Mouse (Mus musculus): ENCODE measurements at regions not wholly inside any gene's neighbourhood (a gene's known extent, or its start where the extent isn't known, plus 50 kb on each side); places are given as distances from the start of the nearest gene placed in this dataset.

DNA sequence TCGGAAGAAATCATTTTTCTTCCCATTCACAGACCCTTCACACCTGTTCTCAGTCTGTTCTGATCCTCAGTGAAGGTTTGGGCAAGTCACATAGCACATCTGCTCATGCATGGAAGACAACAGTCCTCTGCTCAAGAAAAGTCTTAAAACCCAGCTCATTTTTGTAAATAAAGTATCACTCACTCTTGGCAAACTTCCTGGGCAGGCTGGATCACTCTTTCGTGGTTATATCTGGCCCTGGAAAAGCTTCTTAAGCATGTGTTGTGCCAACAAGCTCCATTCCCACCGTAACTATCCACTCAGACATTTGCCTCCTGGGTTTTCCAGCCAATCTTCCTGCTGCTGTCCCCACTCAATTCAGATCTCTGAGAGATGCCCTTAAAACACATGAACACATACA, 103.2 kb upstream of the Cep85l start:
- H3K9ac ChIP-seq, result no peak overlapping the region
- H3K4me1 ChIP-seq (replicated peaks), result no peaks in the 10 kb centered on the region
- no peaks in the 10 kb centered on the region for H3K36me3 ChIP-seq (replicated peaks)
- no peak overlapping the region for H3K4me2 ChIP-seq
- ATAC-seq (ENCODE audit: insufficient read depth), result no peak
- WGBS (ENCODE audit: insufficient replicate concordance), result 54% methylated on average over 3 of the region's 3 CpGs
- no peaks in the 10 kb centered on the region for H3K9me3 ChIP-seq (replicated peaks)
- H3K4me3 ChIP-seq (replicated peaks), result no peak overlapping the region
- no peak overlapping the region for H3K27ac ChIP-seq (replicated peaks)
- H3K27me3 ChIP-seq, result no peaks in the 10 kb centered on the region

DNA sequence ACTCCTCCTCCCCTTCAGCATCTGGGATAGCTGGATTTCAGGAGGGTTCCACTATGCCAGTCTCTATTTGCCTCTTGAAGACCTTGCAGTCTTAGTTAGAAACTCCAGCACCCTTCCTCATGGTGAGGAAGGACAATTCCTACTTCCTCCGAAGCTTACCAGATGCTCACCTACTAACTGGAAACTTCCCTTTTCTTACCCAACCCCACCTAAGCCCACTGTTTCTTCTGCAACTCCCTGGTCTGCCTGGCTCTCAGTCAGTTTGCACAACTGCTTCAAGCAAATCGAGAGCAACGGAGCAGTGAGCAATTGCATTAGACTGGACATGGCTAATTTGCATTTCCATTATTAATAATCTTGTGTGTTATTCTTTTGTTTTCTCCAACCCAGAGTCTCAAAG, 90.5 kb upstream of the Cep85l start:
- no peaks in the 10 kb centered on the region for H3K27me3 ChIP-seq
- no peaks in the 10 kb centered on the region for H3K4me1 ChIP-seq (replicated peaks)
- no peak overlapping the region for H3K4me3 ChIP-seq (replicated peaks)
- no peaks in the 10 kb centered on the region; the same call in 1 of the 2 replicates for H3K9me3 ChIP-seq (replicated peaks)
- H3K36me3 ChIP-seq (replicated peaks), result no peaks in the 10 kb centered on the region
- no peak for ATAC-seq (ENCODE audit: insufficient read depth)
- WGBS (ENCODE audit: insufficient replicate concordance), result 65% methylated on average over 3 of the region's 3 CpGs
- no peak overlapping the region for H3K4me2 ChIP-seq
- H3K9ac ChIP-seq, result no peak overlapping the region
- no peak overlapping the region for H3K27ac ChIP-seq (replicated peaks)

DNA sequence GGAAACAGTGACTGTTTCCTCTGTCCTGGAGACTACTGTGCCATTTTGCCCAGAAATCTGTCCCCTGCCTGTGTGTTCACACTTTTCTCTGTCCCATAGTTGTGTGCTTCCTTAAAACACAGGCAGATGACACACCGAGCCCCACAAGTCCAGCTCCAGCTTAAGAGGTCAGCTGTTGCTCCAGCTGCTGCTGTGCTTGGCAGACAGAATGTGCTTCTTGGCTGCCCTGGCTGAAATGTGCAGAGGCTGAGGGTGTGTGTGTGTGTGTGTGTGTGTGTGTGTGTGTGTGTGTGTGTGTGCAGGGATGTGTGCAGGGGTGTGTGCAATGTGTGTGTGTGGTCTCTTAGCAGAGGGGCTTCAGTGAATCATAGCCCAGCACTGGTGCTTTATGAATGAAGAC, 89.9 kb upstream of the Cep85l start:
- H3K4me1 ChIP-seq (replicated peaks), result no peaks in the 10 kb centered on the region
- no peak overlapping the region for H3K9ac ChIP-seq
- H3K4me2 ChIP-seq, result no peak overlapping the region
- H3K27me3 ChIP-seq, result no peaks in the 10 kb centered on the region
- ATAC-seq (ENCODE audit: insufficient read depth), result no peak
- no peaks in the 10 kb centered on the region; the same call in 1 of the 2 replicates for H3K9me3 ChIP-seq (replicated peaks)
- 56% methylated on average over 1 of the region's 1 CpGs for WGBS (ENCODE audit: insufficient replicate concordance)
- no peak overlapping the region for H3K4me3 ChIP-seq (replicated peaks)
- H3K36me3 ChIP-seq (replicated peaks), result no peaks in the 10 kb centered on the region
- no peak overlapping the region for H3K27ac ChIP-seq (replicated peaks)

DNA sequence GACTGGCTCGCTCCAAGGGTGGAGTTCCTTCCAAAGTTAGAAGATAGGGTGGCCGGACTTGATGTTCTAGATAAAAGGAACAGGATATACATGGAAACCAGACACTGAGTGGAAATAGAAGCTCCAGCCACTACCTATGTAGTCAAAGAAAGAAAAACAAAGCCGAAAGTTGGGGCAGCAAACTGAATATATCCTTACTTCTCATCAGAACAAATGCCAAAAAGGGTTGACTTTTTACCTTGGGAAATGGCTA, 88.5 kb upstream of the Cep85l start:
- no peak for ATAC-seq (ENCODE audit: insufficient read depth)
- no peaks in the 10 kb centered on the region for H3K36me3 ChIP-seq (replicated peaks)
- 54% methylated on average over 3 of the region's 3 CpGs for WGBS (ENCODE audit: insufficient replicate concordance)
- no peaks in the 10 kb centered on the region; the same call in 1 of the 2 replicates for H3K9me3 ChIP-seq (replicated peaks)
- no peaks in the 10 kb centered on the region for H3K27me3 ChIP-seq
- no peak overlapping the region for H3K9ac ChIP-seq
- H3K4me2 ChIP-seq, result no peak overlapping the region
- H3K4me3 ChIP-seq (replicated peaks), result no peak overlapping the region
- H3K27ac ChIP-seq (replicated peaks), result no peak overlapping the region
- H3K4me1 ChIP-seq (replicated peaks), result no peaks in the 10 kb centered on the region

DNA sequence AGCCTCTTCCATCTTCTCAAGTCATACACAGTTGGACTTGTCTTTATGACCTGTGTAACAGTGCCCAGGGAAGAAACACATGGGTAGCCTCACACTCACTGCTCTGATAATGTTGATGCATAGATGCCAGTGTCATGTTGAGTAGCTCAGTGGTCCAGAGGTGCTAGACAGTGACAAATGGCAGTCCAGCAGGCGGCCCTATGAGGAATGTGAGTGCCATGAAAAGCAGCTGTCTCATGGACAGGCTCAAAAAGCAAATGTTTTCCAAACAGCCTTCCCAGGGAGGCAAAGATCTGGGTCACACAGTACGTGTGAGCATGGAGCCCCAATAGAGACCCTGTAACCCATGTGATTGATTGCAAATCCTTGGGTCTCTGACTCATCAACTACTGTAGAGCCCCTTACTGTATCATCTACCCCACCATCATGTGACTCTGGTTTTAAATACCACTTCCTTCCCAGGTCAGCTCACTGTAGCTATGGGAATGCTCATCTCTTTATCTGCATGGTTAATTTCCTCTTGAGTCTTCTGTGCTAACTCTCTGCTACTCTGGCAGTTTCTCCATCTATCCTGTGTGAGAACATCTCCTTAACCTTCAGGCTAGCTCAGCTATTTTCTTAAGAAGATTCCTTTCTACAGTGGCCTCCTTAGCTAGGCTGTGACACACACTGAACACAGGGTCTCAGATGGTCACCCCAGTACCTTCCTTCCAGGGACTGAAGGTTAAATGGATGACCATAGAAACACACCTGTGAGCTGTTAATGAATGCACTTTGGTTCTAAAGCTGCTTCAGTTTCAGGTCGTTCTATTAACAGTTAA, 87.9 kb upstream of the Cep85l start:
- no peaks in the 10 kb centered on the region for H3K36me3 ChIP-seq (replicated peaks)
- H3K27ac ChIP-seq (replicated peaks), result no peak overlapping the region
- H3K27me3 ChIP-seq, result no peaks in the 10 kb centered on the region
- no peak overlapping the region for H3K9ac ChIP-seq
- H3K4me2 ChIP-seq, result no peak overlapping the region
- 44% methylated on average over 3 of the region's 3 CpGs for WGBS (ENCODE audit: insufficient replicate concordance)
- no peak for ATAC-seq (ENCODE audit: insufficient read depth)
- H3K4me3 ChIP-seq (replicated peaks), result no peak overlapping the region
- H3K4me1 ChIP-seq (replicated peaks), result no peaks in the 10 kb centered on the region
- no peaks in the 10 kb centered on the region; the same call in 1 of the 2 replicates for H3K9me3 ChIP-seq (replicated peaks)

DNA sequence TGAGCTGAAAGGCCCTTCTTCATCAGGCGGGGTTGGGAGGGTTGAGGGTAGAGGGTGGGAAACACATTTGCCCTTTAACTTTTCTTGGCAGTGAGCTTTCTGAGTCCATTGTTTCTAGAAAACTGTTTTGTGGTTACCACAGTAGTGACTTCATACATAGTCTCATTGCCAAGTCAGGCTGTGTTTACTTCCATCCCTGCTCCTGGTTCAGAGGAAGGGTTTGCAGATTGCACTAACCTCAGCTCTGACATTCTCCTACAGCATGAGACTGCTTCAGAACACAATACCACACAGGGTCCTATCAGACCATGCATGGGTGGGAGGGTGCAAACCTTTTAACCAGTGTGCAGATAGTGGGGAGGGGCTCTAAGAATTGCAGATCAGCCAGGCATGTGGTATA, 87.1 kb upstream of the Cep85l start:
- no peak overlapping the region for H3K9ac ChIP-seq
- H3K4me1 ChIP-seq (replicated peaks), result no peaks in the 10 kb centered on the region
- no peak overlapping the region for H3K27ac ChIP-seq (replicated peaks)
- no peaks in the 10 kb centered on the region for H3K36me3 ChIP-seq (replicated peaks)
- no peak for ATAC-seq (ENCODE audit: insufficient read depth)
- no peaks in the 10 kb centered on the region for H3K27me3 ChIP-seq
- 58% methylated on average over 1 of the region's 1 CpGs for WGBS (ENCODE audit: insufficient replicate concordance)
- no peaks in the 10 kb centered on the region for H3K9me3 ChIP-seq (replicated peaks)
- no peak overlapping the region for H3K4me2 ChIP-seq
- no peak overlapping the region for H3K4me3 ChIP-seq (replicated peaks)

DNA sequence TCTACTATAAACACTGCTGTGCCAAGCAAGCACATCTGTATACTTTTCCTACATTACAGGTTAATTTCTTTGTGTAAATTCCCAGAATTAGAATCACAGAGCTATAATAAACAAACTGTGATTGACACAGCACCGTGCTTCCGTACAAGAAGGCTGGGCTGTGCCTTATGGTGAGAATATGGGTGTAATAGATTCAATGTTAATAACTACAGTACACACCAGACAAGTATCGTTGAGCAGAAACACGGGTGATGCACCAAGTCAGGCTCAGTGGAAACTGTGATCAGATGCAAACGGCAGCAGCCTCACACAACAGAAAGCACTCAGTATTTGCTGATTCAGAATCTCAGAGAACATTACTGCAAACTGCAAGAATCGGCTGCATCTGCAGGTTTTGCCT, 86.5 kb upstream of the Cep85l start:
- Histone ChIP-seq H3K4me2 (no peak overlapping the region), H3K27ac (replicated peaks) (no peak overlapping the region), H3K9me3 (replicated peaks) (no peaks in the 10 kb centered on the region), H3K4me1 (replicated peaks) (peaks cover 1% of the 10 kb centered on the region; the same call in 1 of the 2 replicates), H3K36me3 (replicated peaks) (no peaks in the 10 kb centered on the region), H3K27me3 (no peaks in the 10 kb centered on the region), H3K9ac (no peak overlapping the region), H3K4me3 (replicated peaks) (no peak overlapping the region)
- 67% methylated on average over 6 of the region's 6 CpGs for WGBS (ENCODE audit: insufficient replicate concordance)
- no peak for ATAC-seq (ENCODE audit: insufficient read depth)

DNA sequence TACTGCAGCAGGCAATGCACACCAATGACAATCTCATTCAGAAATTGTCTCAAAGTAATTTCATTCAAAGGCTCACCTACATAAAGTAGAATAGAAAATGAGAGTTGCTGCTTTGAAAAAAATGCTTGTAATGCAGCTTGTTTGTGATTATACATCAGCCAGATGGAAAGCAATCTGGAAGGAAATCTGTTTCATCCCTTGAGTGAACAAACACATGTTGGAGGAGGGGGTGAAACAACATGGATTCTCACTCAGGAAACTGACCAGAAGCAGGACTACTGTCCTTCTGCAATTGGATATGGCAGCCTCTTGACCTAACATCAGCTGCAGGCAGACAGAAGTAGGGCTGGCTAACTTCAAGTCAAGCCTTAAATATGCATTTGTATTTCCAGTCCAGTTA, 84.8 kb upstream of the Cep85l start:
- no peak overlapping the region for H3K4me3 ChIP-seq (replicated peaks)
- no peaks in the 10 kb centered on the region for H3K36me3 ChIP-seq (replicated peaks)
- no peaks in the 10 kb centered on the region for H3K27me3 ChIP-seq
- H3K4me1 ChIP-seq (replicated peaks), result peaks cover 5% of the 10 kb centered on the region; the same call in 1 of the 2 replicates
- no peak for ATAC-seq (ENCODE audit: insufficient read depth)
- H3K9me3 ChIP-seq (replicated peaks), result no peaks in the 10 kb centered on the region
- no peak overlapping the region for H3K9ac ChIP-seq
- H3K27ac ChIP-seq (replicated peaks), result no peak overlapping the region
- no peak overlapping the region for H3K4me2 ChIP-seq

DNA sequence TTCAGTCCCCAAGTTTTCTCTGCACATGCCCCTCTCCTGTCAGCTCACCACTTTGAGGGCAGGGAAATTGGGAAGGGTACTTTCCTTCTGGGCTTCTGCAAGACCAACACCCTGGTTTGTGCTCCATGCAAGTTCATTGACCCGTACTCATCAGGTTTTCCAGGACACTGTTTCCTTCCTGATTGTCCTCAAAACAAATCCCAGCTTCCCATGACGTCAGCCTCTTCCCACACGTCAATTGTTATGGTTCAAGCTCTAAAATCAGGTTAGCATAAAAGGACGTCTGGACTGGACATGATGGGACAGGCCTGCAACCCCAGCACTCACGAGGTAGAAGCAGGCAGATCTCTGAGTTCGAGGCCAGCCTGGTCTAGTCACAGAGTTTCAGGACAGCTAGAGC, 84.3 kb upstream of the Cep85l start:
- Histone ChIP-seq H3K4me3 (replicated peaks) (no peak overlapping the region), H3K36me3 (replicated peaks) (no peaks in the 10 kb centered on the region), H3K4me2 (no peak overlapping the region), H3K9me3 (replicated peaks) (no peaks in the 10 kb centered on the region), H3K27me3 (no peaks in the 10 kb centered on the region), H3K27ac (replicated peaks) (no peak overlapping the region), H3K4me1 (replicated peaks) (peaks cover 5% of the 10 kb centered on the region; the same call in 1 of the 2 replicates), H3K9ac (no peak overlapping the region)
- ATAC-seq (ENCODE audit: insufficient read depth), result no peak
- WGBS (ENCODE audit: insufficient replicate concordance), result 46% methylated on average over 6 of the region's 6 CpGs

DNA sequence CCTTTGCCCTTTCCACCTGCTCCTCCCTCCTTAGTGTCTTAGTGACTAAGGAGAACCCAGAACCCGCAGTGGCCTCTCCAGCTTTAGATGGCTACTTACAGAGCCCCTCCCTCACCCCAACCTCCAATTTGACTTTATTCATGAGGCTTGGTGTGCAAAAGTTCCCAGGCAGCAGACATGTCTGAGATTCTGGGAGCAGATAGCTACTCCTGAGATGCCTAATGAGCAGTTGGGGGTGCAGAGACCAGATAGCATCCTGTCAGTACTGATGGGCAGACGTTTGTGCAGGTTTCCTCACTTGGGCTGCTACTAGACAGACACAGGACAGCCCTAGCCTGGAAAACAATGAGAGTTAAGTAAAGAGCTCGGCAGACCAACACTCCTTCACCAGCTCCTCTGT, 83.7 kb upstream of the Cep85l start:
- H3K4me3 ChIP-seq (replicated peaks), result no peak overlapping the region
- H3K27me3 ChIP-seq, result no peaks in the 10 kb centered on the region
- no peaks in the 10 kb centered on the region for H3K9me3 ChIP-seq (replicated peaks)
- H3K4me1 ChIP-seq (replicated peaks), result peaks cover 5% of the 10 kb centered on the region; the same call in 1 of the 2 replicates
- no peak overlapping the region for H3K27ac ChIP-seq (replicated peaks)
- H3K36me3 ChIP-seq (replicated peaks), result no peaks in the 10 kb centered on the region
- WGBS (ENCODE audit: insufficient replicate concordance), result 29% methylated on average over 3 of the region's 3 CpGs
- H3K4me2 ChIP-seq, result no peak overlapping the region
- ATAC-seq (ENCODE audit: insufficient read depth), result no peak
- no peak overlapping the region for H3K9ac ChIP-seq

DNA sequence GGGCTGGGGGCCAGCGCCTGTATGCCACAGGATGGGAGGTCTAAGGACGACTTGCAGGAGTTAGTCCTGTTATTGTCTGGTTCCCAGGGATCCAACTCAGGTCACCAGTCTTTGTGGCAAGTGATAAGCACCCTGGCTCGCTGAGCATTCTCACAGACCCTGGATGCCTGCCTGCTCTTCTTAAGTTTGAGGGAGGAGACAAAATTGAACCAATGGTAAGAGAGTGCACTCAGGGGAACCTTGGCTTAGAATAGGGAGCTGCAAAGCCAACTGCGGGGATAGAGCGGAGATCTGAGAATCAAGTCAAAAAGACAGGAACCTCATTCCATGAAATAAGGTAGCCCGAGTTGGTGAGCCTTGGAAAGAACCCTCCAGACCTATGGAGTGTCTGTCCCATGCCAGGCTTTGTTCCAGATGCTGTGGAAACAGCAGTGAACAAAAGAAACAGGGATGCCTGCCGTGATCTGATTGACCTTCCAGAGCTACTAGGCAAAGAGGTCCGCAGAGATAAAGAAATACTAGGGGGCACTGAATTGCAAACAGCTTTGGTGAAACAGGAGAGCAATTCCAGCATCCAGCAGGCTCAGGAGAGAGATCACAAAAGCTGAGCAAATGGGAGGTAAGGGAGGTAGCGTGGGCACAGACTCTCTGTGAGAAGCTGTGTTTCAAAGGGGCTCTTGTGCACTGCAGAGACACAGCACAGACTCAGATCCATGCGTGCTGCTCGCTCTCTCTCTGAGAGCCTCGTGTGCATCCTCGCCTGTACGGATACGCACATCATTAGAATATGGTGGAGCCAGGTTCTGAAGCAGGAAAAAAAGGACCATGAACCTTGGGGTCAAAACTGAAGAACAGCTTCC, 82.9 kb upstream of the Cep85l start:
- H3K4me2 ChIP-seq, result no peak overlapping the region
- H3K4me1 ChIP-seq (replicated peaks), result peaks cover 5% of the 10 kb centered on the region; the same call in 1 of the 2 replicates
- WGBS (ENCODE audit: insufficient replicate concordance), result 51% methylated on average over 15 of the region's 15 CpGs
- H3K36me3 ChIP-seq (replicated peaks), result no peaks in the 10 kb centered on the region
- no peak overlapping the region for H3K4me3 ChIP-seq (replicated peaks)
- H3K27ac ChIP-seq (replicated peaks), result no peak overlapping the region
- no peaks in the 10 kb centered on the region for H3K27me3 ChIP-seq
- no peaks in the 10 kb centered on the region for H3K9me3 ChIP-seq (replicated peaks)
- ATAC-seq (ENCODE audit: insufficient read depth), result no peak
- H3K9ac ChIP-seq, result no peak overlapping the region
